Mouse (Mus musculus): ENCODE data around the gene Scly. TPM values are rescaled to one million over a fixed set of nuclear protein-coding genes. Genes with fewer than 3 reads are reported as not detected.

Gene Scly
- polyA plus RNA-seq, 1 experiment from 2014 or later: 18.2 TPM

DNA sequence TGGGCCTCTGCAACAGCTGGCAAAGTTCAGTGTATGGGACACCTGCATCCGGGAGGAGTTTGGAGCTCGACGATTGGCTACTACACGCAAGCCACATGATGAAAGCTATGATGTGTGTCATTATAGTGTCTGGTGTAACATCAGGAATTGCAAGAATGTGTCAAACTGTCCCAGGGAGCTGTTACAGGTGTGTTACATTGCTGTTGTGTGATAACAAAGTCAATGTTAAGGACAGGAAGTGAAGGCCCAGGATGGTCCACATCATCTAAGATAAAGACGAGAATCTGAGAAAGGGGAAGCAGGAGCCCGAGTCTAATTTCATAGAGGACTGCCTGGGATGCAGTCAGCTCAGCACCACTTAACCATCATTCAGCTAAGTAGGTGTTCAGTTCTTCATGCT, 2.6 kb upstream of the Scly start:
- H3K36me3 ChIP-seq (ENCODE audit: control insufficient read depth, insufficient read depth, low read length): no peaks in the 10 kb centered on the region
- 91% methylated on average over 6 of the region's 6 CpGs for WGBS
- H3K27me3 ChIP-seq (ENCODE audit: control insufficient read depth, insufficient read depth, low read length): no peaks in the 10 kb centered on the region
- no peak overlapping the region for H3K4me3 ChIP-seq (replicated peaks; ENCODE audit: low read length)
- no peaks in the 10 kb centered on the region for H3K9me3 ChIP-seq (replicated peaks; ENCODE audit: control insufficient read depth, low read length)
- H3K4me1 ChIP-seq (ENCODE audit: control insufficient read depth, insufficient read depth, low read length): peaks cover 17% of the 10 kb centered on the region
- no peak overlapping the region for H3K9ac ChIP-seq (ENCODE audit: low read length)
- no peak for ATAC-seq (ENCODE audit: insufficient read depth, low FRiP score)
- H3K4me2 ChIP-seq (ENCODE audit: low read depth, low read length): no peak overlapping the region
- H3K27ac ChIP-seq (ENCODE audit: low read length): no peak overlapping the region

DNA sequence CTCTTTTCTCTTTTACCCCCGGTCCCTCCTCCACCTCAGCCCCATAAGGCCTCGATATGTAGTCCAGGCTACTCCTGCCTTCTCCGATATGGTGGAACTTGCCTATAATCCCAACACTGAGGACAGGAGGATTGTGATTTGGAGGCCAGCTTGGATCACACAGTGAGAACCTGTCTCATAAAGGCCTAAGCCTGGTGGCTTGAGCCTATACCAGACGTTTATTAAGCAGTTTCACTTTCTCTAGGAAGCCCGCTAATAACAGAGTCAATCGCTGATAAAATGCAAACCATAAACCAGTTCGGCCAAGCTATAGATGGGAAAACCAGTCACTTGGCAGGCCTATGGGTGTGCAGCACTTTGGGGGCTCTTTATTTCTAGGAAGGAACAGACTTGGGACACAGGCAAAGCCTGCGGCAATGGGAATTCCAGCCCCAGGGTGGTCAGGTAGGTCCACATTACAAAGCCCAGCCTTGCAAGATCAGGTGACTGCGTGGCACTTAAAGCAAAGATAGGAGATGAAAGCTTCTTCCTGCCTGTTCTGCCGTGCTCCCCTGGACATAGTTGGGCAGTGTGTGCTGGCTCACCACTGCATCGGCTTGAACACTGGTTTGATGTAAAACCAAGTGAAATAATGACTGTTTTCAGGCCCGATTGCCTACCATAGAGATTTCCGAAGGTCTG, 1.0 kb downstream of the Scly start:
- Histone ChIP-seq H3K4me2 (ENCODE audit: low read depth, low read length) (peak overlapping the region; percentile 88), H3K27me3 (ENCODE audit: control insufficient read depth, insufficient read depth, low read length) (no peaks in the 10 kb centered on the region), H3K36me3 (ENCODE audit: control insufficient read depth, insufficient read depth, low read length) (0 out of 2 replicates have a peak, but pooled peaks cover 4% of the 10 kb centered on the region), H3K9ac (ENCODE audit: low read length) (peak overlapping the region; percentile 86), H3K27ac (ENCODE audit: low read length) (no peak overlapping the region; the same call in 1 of the 2 replicates), H3K4me1 (ENCODE audit: control insufficient read depth, insufficient read depth, low read length) (peaks cover 17% of the 10 kb centered on the region), H3K9me3 (replicated peaks; ENCODE audit: control insufficient read depth, low read length) (no peaks in the 10 kb centered on the region), H3K4me3 (replicated peaks; ENCODE audit: low read length) (peak overlapping the region; percentile 94)
- 71% methylated on average over 13 of the region's 13 CpGs for WGBS
- no peak for ATAC-seq (ENCODE audit: insufficient read depth, low FRiP score)

DNA sequence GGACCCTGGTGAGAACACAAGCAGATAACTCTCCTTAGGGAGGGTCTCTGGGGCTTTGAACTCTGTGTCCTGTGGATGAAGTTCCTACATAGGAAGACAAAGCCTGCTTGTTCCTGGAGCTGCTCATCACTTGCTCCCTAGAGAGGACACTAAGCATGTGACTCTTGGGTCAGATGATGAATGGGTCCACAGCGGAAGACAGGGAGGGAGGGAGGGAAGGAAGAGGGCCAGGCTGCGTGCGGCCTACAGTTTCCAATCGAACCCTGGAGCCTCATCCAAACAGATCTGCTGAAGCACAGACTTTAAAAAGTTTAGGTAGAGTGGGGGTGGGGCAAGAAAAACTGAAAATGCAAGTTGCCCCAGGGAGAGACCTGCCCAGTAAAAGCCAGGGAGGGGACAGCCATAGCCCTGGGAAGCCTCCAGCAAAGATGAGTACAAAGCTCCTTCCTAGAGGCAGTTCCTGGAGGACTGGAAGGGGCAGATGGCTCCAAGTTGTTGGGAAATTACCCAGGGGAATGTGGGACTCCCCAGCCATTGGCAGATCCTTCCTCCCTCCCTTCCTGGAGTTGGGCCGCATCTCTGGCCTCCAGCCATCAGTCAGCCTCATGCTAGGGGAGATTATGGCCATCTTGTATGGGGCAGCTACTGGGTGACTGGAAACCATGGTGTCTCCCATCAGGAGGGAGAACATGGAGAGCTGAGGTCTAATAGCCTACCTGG, 1.7 kb downstream of the Scly start:
- Histone ChIP-seq H3K4me3 (replicated peaks; ENCODE audit: low read length) (no peak overlapping the region), H3K27me3 (ENCODE audit: control insufficient read depth, insufficient read depth, low read length) (no peaks in the 10 kb centered on the region), H3K36me3 (ENCODE audit: control insufficient read depth, insufficient read depth, low read length) (0 out of 2 replicates have a peak, but pooled peaks cover 4% of the 10 kb centered on the region), H3K27ac (ENCODE audit: low read length) (no peak overlapping the region; the same call in 1 of the 2 replicates), H3K4me2 (ENCODE audit: low read depth, low read length) (no peak overlapping the region), H3K9ac (ENCODE audit: low read length) (no peak overlapping the region), H3K9me3 (replicated peaks; ENCODE audit: control insufficient read depth, low read length) (no peaks in the 10 kb centered on the region), H3K4me1 (ENCODE audit: control insufficient read depth, insufficient read depth, low read length) (peaks cover 17% of the 10 kb centered on the region)
- ATAC-seq (ENCODE audit: insufficient read depth, low FRiP score): no peak
- WGBS: 67% methylated on average over 5 of the region's 5 CpGs

DNA sequence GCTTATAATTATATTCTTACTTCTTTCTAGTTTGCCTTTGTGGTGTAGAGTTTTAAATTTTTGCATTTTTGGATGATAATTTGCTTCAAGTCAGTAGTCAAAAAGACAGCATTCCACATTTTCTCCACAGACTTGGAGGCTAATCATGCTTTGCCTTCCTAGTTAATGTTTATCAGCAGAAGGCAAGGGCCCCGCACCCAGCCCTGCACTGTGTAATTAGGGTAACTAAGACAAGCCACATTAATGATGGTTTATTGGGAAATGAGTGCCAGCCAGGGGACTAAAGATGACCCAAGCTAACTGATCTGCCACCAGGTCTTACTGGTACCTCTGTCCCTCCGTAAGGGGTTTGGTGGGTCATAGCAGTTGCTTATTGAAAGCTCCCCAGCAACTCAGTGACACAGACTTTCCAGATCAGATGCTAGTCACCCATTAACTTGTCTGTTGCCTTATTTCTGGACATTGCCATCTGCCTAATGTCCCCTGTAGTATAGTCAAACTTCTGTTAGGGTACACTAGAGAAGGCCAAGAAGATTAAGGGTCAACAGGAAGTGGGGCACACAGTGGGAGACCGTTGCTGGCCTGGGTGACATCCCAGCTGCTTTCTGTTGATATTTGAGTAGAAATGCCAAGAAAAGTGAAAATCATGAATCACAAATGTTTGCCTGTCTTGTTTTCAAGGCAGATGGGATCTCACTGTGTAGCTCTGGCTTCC, 3.2 kb downstream of the Scly start:
- H3K9ac ChIP-seq (ENCODE audit: low read length): no peak overlapping the region
- H3K27ac ChIP-seq (ENCODE audit: low read length): no peak overlapping the region
- 0 out of 2 replicates have a peak, but pooled peaks cover 4% of the 10 kb centered on the region for H3K36me3 ChIP-seq (ENCODE audit: control insufficient read depth, insufficient read depth, low read length)
- no peak for ATAC-seq (ENCODE audit: insufficient read depth, low FRiP score)
- H3K27me3 ChIP-seq (ENCODE audit: control insufficient read depth, insufficient read depth, low read length): no peaks in the 10 kb centered on the region
- H3K4me3 ChIP-seq (replicated peaks; ENCODE audit: low read length): no peak overlapping the region
- H3K4me2 ChIP-seq (ENCODE audit: low read depth, low read length): no peak overlapping the region
- peaks cover 17% of the 10 kb centered on the region for H3K4me1 ChIP-seq (ENCODE audit: control insufficient read depth, insufficient read depth, low read length)
- H3K9me3 ChIP-seq (replicated peaks; ENCODE audit: control insufficient read depth, low read length): no peaks in the 10 kb centered on the region
- 48% methylated on average over 3 of the region's 3 CpGs for WGBS

DNA sequence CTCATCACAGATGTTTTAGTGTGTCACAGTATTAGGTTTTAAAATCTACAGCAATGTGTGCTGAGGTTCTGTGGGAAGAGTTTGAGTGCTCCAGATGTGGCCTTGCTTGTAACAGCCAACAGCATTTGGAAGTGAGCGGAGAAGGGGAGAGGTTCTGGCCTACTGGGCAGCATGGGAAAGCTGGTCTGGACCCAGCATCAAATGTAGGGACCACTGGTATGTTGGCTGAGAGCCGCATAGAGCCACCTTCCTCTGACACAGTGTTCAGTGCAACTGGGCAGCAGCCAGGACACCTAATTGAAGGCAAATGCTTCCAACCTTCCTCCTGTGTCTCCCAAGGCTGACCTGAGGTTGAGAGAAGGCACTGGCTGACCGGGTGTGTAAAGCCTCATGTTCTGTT, 3.9 kb downstream of the Scly start:
- H3K4me3 ChIP-seq (replicated peaks; ENCODE audit: low read length): no peak overlapping the region
- H3K4me2 ChIP-seq (ENCODE audit: low read depth, low read length): no peak overlapping the region
- no peaks in the 10 kb centered on the region for H3K9me3 ChIP-seq (replicated peaks; ENCODE audit: control insufficient read depth, low read length)
- H3K9ac ChIP-seq (ENCODE audit: low read length): no peak overlapping the region
- ATAC-seq (ENCODE audit: insufficient read depth, low FRiP score): no peak
- H3K36me3 ChIP-seq (ENCODE audit: control insufficient read depth, insufficient read depth, low read length): 0 out of 2 replicates have a peak, but pooled peaks cover 4% of the 10 kb centered on the region
- peaks cover 17% of the 10 kb centered on the region for H3K4me1 ChIP-seq (ENCODE audit: control insufficient read depth, insufficient read depth, low read length)
- peak overlapping the region; percentile 22; the same call in 1 of the 2 replicates for H3K27ac ChIP-seq (ENCODE audit: low read length)
- H3K27me3 ChIP-seq (ENCODE audit: control insufficient read depth, insufficient read depth, low read length): no peaks in the 10 kb centered on the region
- WGBS: 89% methylated on average over 3 of the region's 3 CpGs

DNA sequence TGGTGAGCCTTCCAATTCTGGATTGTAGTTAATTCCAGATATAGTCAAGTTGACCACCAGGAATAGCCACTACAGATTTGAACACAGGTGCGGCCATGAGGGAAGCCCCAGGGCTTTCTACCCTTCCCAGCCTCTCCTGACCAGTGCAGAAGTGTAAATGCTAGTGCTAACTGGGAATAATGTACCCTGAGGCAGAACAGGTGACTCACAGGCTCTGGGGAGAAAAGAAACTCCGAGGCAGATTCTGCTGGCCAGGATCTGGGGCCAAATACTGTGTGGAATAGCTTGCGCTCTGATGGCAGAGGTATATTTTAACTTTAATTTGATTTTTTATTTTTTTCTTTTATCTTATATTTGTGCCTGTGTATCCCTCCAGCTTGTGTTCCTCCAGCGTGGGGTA, 6.5 kb downstream of the Scly start:
- H3K36me3 ChIP-seq (ENCODE audit: control insufficient read depth, insufficient read depth, low read length): 0 out of 2 replicates have a peak, but pooled peaks cover 16% of the 10 kb centered on the region
- 86% methylated on average over 4 of the region's 4 CpGs for WGBS

DNA sequence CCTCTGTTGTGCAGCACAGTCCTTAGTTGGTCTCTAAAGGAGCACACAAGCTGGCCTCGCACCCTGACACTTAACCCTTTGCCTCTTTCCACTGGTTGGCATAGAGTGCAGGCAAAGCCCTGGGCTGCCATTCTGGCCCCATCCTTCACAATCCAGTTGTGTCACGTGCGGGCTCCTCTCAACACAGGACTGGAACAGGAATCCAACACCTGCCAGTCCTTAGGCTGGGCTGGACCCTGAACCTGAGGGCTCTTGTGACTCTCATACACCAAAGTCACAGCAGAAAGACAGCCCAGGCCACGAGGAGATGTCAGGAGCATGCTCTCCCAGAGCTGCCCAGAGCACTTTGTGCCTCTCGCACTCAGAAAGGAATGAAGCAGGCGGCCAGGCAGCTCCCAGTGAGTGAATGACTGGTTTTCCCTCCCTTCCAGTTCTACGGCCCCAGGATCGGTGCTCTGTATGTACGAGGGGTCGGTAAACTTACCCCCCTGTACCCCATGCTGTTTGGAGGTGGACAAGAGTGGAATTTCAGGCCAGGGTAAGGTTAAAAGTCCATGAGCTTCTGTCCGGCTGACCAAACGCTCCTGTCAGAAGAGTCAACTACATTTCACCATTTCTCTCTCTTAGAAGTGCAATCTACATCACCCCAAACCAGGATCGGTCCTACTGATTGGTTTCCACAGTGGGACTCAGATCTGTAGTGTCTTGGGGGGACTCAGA, 11.4 kb downstream of the Scly start:
- peaks cover 8% of the 10 kb centered on the region; the same call in 1 of the 2 replicates for H3K4me1 ChIP-seq (ENCODE audit: control insufficient read depth, insufficient read depth, low read length)
- H3K9me3 ChIP-seq (replicated peaks; ENCODE audit: control insufficient read depth, low read length): no peaks in the 10 kb centered on the region
- H3K27ac ChIP-seq (ENCODE audit: low read length): no peak overlapping the region
- no peak overlapping the region for H3K9ac ChIP-seq (ENCODE audit: low read length)
- no peak for ATAC-seq (ENCODE audit: insufficient read depth, low FRiP score)
- H3K4me3 ChIP-seq (replicated peaks; ENCODE audit: low read length): no peak overlapping the region
- 0 out of 2 replicates have a peak, but pooled peaks cover 12% of the 10 kb centered on the region for H3K36me3 ChIP-seq (ENCODE audit: control insufficient read depth, insufficient read depth, low read length)
- H3K4me2 ChIP-seq (ENCODE audit: low read depth, low read length): no peak overlapping the region
- H3K27me3 ChIP-seq (ENCODE audit: control insufficient read depth, insufficient read depth, low read length): no peaks in the 10 kb centered on the region
- WGBS: 91% methylated on average over 13 of the region's 13 CpGs

More for the DNA sequence above, 6.5 kb downstream of the Scly start:
- no peaks in the 10 kb centered on the region for H3K9me3 ChIP-seq (replicated peaks; ENCODE audit: control insufficient read depth, low read length)
- H3K27me3 ChIP-seq (ENCODE audit: control insufficient read depth, insufficient read depth, low read length): no peaks in the 10 kb centered on the region
- peaks cover 6% of the 10 kb centered on the region; the same call in 1 of the 2 replicates for H3K4me1 ChIP-seq (ENCODE audit: control insufficient read depth, insufficient read depth, low read length)
- H3K4me3 ChIP-seq (replicated peaks; ENCODE audit: low read length): no peak overlapping the region
- H3K9ac ChIP-seq (ENCODE audit: low read length): no peak overlapping the region
- no peak overlapping the region for H3K4me2 ChIP-seq (ENCODE audit: low read depth, low read length)
- ATAC-seq (ENCODE audit: insufficient read depth, low FRiP score): no peak
- H3K27ac ChIP-seq (ENCODE audit: low read length): no peak overlapping the region

DNA sequence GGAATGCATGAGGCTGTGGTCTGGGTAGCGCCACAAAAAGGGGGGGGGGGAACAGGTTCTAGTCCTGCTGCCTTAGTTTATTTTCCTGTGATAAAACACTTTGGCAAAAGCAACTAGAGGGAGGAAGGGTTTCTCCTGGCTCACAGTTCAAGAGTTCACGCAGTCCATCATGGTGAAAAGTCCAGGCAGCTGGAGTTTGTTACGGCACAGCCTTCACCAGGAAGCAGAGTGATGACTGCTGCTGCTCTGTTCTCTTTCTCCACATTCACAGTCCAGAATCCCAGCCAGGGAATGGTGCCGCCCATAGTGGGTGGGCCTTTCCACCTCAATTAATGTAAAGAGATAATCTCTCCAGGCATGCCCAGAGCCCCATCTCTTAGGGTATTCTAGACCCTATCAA, 14.1 kb downstream of the Scly start:
- no peak for ATAC-seq (ENCODE audit: insufficient read depth, low FRiP score)
- Histone ChIP-seq H3K36me3 (ENCODE audit: control insufficient read depth, insufficient read depth, low read length) (0 out of 2 replicates have a peak, but pooled peaks cover 12% of the 10 kb centered on the region), H3K27ac (ENCODE audit: low read length) (no peak overlapping the region), H3K4me2 (ENCODE audit: low read depth, low read length) (no peak overlapping the region), H3K4me3 (replicated peaks; ENCODE audit: low read length) (no peak overlapping the region), H3K27me3 (ENCODE audit: control insufficient read depth, insufficient read depth, low read length) (no peaks in the 10 kb centered on the region), H3K9ac (ENCODE audit: low read length) (no peak overlapping the region), H3K4me1 (ENCODE audit: control insufficient read depth, insufficient read depth, low read length) (peaks cover 8% of the 10 kb centered on the region; the same call in 1 of the 2 replicates), H3K9me3 (replicated peaks; ENCODE audit: control insufficient read depth, low read length) (no peaks in the 10 kb centered on the region)
- 79% methylated on average over 4 of the region's 4 CpGs for WGBS

Measured in stomach, embryonic 16.5 days (tissue).